Mouse (Mus musculus): ENCODE results near the gene Rgma.

- no peak for TF ChIP-seq CTCF (IDR thresholded peaks at IDR 0.05; ENCODE audit: extremely low read depth, insufficient read depth, insufficient read length, insufficient replicate concordance)
- no peak for TF ChIP-seq POLR2A (IDR thresholded peaks at IDR 0.05; ENCODE audit: low read depth, low read length)
These were observed 77.0 kb downstream of the Rgma start for GRCm38 (mm10) chr7:73452187-73452808.
